In genomic region chr15:101859735-101860170, GRCm38 (mm10) we compare ENCODE assay signal across 9 mouse cellular contexts. TPM values are rescaled to one million over a fixed set of nuclear protein-coding genes. Genes with fewer than 3 reads are reported as not detected.
DNase-seq lines count a peak whose midpoint lies in the region; ATAC-seq and TF ChIP-seq lines count a peak whose summit lies in the region.
"Had no signal": no experiment of that assay in that cellular context is flagged by ENCODE, and none has a peak within 500 bp of the region (broad histone marks: within the 10 kb centered on the region; RNA-seq: fewer than 3 reads in every experiment).

No protein-coding gene starts in this region.

- H3K4me3 ChIP-seq in intestine, embryonic 16.5 days (ENCODE audit: low read length): peak overlapping the region; percentile 48
- H3K4me3 ChIP-seq in limb, embryonic 14.5 days (replicated peaks; ENCODE audit: low read length): peak overlapping the region; percentile 37
- peak overlapping the region; percentile 47 for H3K4me3 ChIP-seq in midbrain, embryonic 12.5 days
- peak overlapping the region; percentile 42 for H3K4me3 ChIP-seq in stomach, embryonic 15.5 days (replicated peaks)

- H3K27ac ChIP-seq in intestine, embryonic 16.5 days (ENCODE audit: low read length): no peak overlapping the region
- H3K27ac ChIP-seq in limb, embryonic 14.5 days (replicated peaks; ENCODE audit: low read depth, low read length): no peak overlapping the region
- no peak overlapping the region for H3K27ac ChIP-seq in midbrain, embryonic 12.5 days (replicated peaks)
- peak overlapping the region; percentile 50; the same call in 1 of the 2 replicates for H3K27ac ChIP-seq in stomach, embryonic 15.5 days

- WGBS in intestine, embryonic 16.5 days: under 1% methylated on average over 22 of the region's 33 CpGs
- under 1% methylated on average over 20 of the region's 33 CpGs for WGBS in limb, embryonic 14.5 days
- WGBS in midbrain, embryonic 12.5 days: 1% methylated on average over 32 of the region's 33 CpGs
- WGBS in stomach, embryonic 15.5 days: under 1% methylated on average over 33 of the region's 33 CpGs

- no peaks in the 10 kb centered on the region for H3K9me3 ChIP-seq in intestine, embryonic 16.5 days (ENCODE audit: control insufficient read depth, low read length)
- no peaks in the 10 kb centered on the region for H3K9me3 ChIP-seq in limb, embryonic 14.5 days (ENCODE audit: control insufficient read depth, low read length)
- no peaks in the 10 kb centered on the region for H3K9me3 ChIP-seq in midbrain, embryonic 12.5 days
- H3K9me3 ChIP-seq in stomach, embryonic 15.5 days: no peaks in the 10 kb centered on the region

- peaks cover 3% of the 10 kb centered on the region; the same call in 1 of the 2 replicates for H3K4me1 ChIP-seq in intestine, embryonic 16.5 days (ENCODE audit: control insufficient read depth, insufficient read depth, low read length)
- no peaks in the 10 kb centered on the region for H3K4me1 ChIP-seq in limb, embryonic 14.5 days (ENCODE audit: control insufficient read depth, insufficient read depth, low read length)
- peaks cover 17% of the 10 kb centered on the region; the same call in 1 of the 2 replicates for H3K4me1 ChIP-seq in midbrain, embryonic 12.5 days
- H3K4me1 ChIP-seq in stomach, embryonic 15.5 days: 0 out of 2 replicates have a peak, but pooled peaks cover 4% of the 10 kb centered on the region

- peak overlapping the region; percentile 87 for H3K4me2 ChIP-seq in intestine, embryonic 16.5 days (ENCODE audit: low read depth, low read length)
- peak overlapping the region; percentile 71 for H3K4me2 ChIP-seq in limb, embryonic 14.5 days (replicated peaks; ENCODE audit: low read depth, low read length, severe bottlenecking)
- H3K4me2 ChIP-seq in midbrain, embryonic 12.5 days (replicated peaks): peak overlapping the region; percentile 75
- peak overlapping the region; percentile 84 for H3K4me2 ChIP-seq in stomach, embryonic 15.5 days

- no peak for ATAC-seq in cerebellum, adult (ENCODE audit: insufficient number of reproducible peaks, low FRiP score, low TSS enrichment)
- ATAC-seq in intestine, embryonic 16.5 days: peak; percentile 53; the same call in 1 of the 2 replicates
- no peak for ATAC-seq in limb, embryonic 14.5 days (ENCODE audit: low FRiP score, low read depth)
- ATAC-seq in midbrain, embryonic 12.5 days (ENCODE audit: low FRiP score, low read depth): peak; percentile 27; the same call in 1 of the 2 replicates
- no peak for ATAC-seq in stomach, embryonic 15.5 days (ENCODE audit: insufficient read depth, low FRiP score, low read depth)

- peaks cover 24% of the 10 kb centered on the region for H3K27me3 ChIP-seq in intestine, embryonic 16.5 days (replicated peaks; ENCODE audit: control insufficient read depth, insufficient read depth, low read length)
- H3K27me3 ChIP-seq in limb, embryonic 14.5 days (ENCODE audit: control insufficient read depth, insufficient read depth, low read length): peaks cover 40% of the 10 kb centered on the region
- peaks cover 54% of the 10 kb centered on the region for H3K27me3 ChIP-seq in midbrain, embryonic 12.5 days
- H3K27me3 ChIP-seq in stomach, embryonic 15.5 days (replicated peaks): peaks cover 8% of the 10 kb centered on the region; the same call in 1 of the 2 replicates

- H3K36me3 ChIP-seq in intestine, embryonic 16.5 days (ENCODE audit: control insufficient read depth, insufficient read depth, low read length): no peaks in the 10 kb centered on the region
- H3K36me3 ChIP-seq in limb, embryonic 14.5 days (ENCODE audit: control insufficient read depth, insufficient read depth, low read length): no peaks in the 10 kb centered on the region
- H3K36me3 ChIP-seq in midbrain, embryonic 12.5 days: no peaks in the 10 kb centered on the region
- no peaks in the 10 kb centered on the region for H3K36me3 ChIP-seq in stomach, embryonic 15.5 days

- no peak for TF ChIP-seq POLR2A in limb, embryonic 14.5 days (IDR thresholded peaks at IDR 0.05; ENCODE audit: borderline replicate concordance, extremely low read depth, insufficient read depth, insufficient read length)

- H3K9ac ChIP-seq in intestine, embryonic 16.5 days (ENCODE audit: low read depth, low read length): peak overlapping the region; percentile 59
- peak overlapping the region; percentile 48 for H3K9ac ChIP-seq in limb, embryonic 14.5 days (ENCODE audit: low read depth, low read length, severe bottlenecking)
- H3K9ac ChIP-seq in midbrain, embryonic 12.5 days (replicated peaks): peak overlapping the region; percentile 40
- H3K9ac ChIP-seq in stomach, embryonic 15.5 days: peak overlapping the region; percentile 17; the same call in 1 of the 2 replicates

- peak; percentile 15 to 18 for DNase-seq in cerebellum, adult 18-20 months
- DNase-seq in adrenal gland, postnatal 25 days: peak; percentile 56
- DNase-seq in frontal cortex, postnatal 36 days (ENCODE audit: low spot score in 2 of 2): peak; percentile 61 to 65
- DNase-seq in limb, embryonic 14.5 days (ENCODE audit: low spot score): no peak

RNA-seq across cellular contexts. Expression of gene Krt1, which starts 9.2 kb away (rescaled TPM):
- 0.15 and 0.48 TPM in 2 replicates for total RNA-seq in adrenal gland, postnatal 25 days (2021)
- polyA plus RNA-seq in intestine, embryonic 16.5 days (2015; fragmentation: Nextera tagmentation; extraction: Ambion mirVana): 0.48 and 0.49 TPM in 2 replicates
- 149 and 235 TPM in 2 replicates for polyA plus RNA-seq in limb, embryonic 14.5 days (2012; rRNA removed)
- polyA plus RNA-seq in limb, embryonic 14.5 days (2014; fragmentation: Nextera tagmentation; extraction: Ambion mirVana): 167 and 206 TPM in 2 replicates
- polyA plus RNA-seq in midbrain, embryonic 12.5 days (2016; fragmentation: Nextera tagmentation; extraction: Ambion mirVana): 2.3 and 4.6 TPM in 2 replicates
- polyA plus RNA-seq in stomach, embryonic 15.5 days (2015; fragmentation: Nextera tagmentation; extraction: Ambion mirVana): 1.8 and 2.7 TPM in 2 replicates
- polyA plus RNA-seq: C2C12 had no signal

RNA-seq across cellular contexts. Expression of gene Krt77, which starts 9.8 kb away (rescaled TPM):
- total RNA-seq in adrenal gland, postnatal 25 days (2021): not detected in 2 replicates
- 0.13 TPM in 1 of 2 replicates, not detected in the other for polyA plus RNA-seq in intestine, embryonic 16.5 days (2015; fragmentation: Nextera tagmentation; extraction: Ambion mirVana)
- polyA plus RNA-seq in limb, embryonic 14.5 days (2012; rRNA removed): 10.0 and 19.9 TPM in 2 replicates
- 16.4 and 32.8 TPM in 2 replicates for polyA plus RNA-seq in limb, embryonic 14.5 days (2014; fragmentation: Nextera tagmentation; extraction: Ambion mirVana)
- polyA plus RNA-seq in midbrain, embryonic 12.5 days (2016; fragmentation: Nextera tagmentation; extraction: Ambion mirVana): not detected in 2 replicates
- polyA plus RNA-seq in stomach, embryonic 15.5 days (2015; fragmentation: Nextera tagmentation; extraction: Ambion mirVana): 0.06 and 0.14 TPM in 2 replicates
- polyA plus RNA-seq: C2C12 had no signal

RNA-seq across cellular contexts. Expression of gene Krt76, which starts 33.0 kb away (rescaled TPM):
- not detected in 2 replicates for total RNA-seq in adrenal gland, postnatal 25 days (2021)
- not detected in 2 replicates for polyA plus RNA-seq in intestine, embryonic 16.5 days (2015; fragmentation: Nextera tagmentation; extraction: Ambion mirVana)
- polyA plus RNA-seq in limb, embryonic 14.5 days (2012; rRNA removed): not detected in 2 replicates
- polyA plus RNA-seq in limb, embryonic 14.5 days (2014; fragmentation: Nextera tagmentation; extraction: Ambion mirVana): 0.08 TPM in 1 of 2 replicates, not detected in the other
- not detected in 2 replicates for polyA plus RNA-seq in midbrain, embryonic 12.5 days (2016; fragmentation: Nextera tagmentation; extraction: Ambion mirVana)
- polyA plus RNA-seq in stomach, embryonic 15.5 days (2015; fragmentation: Nextera tagmentation; extraction: Ambion mirVana): not detected in 2 replicates
- polyA plus RNA-seq: C2C12 had no signal

RNA-seq across cellular contexts. Expression of gene Krt2, which starts 41.8 kb away (rescaled TPM):
- total RNA-seq in adrenal gland, postnatal 25 days (2021): not detected in 2 replicates
- polyA plus RNA-seq in intestine, embryonic 16.5 days (2015; fragmentation: Nextera tagmentation; extraction: Ambion mirVana): not detected in 2 replicates
- 0.37 and 0.45 TPM in 2 replicates for polyA plus RNA-seq in limb, embryonic 14.5 days (2012; rRNA removed)
- polyA plus RNA-seq in limb, embryonic 14.5 days (2014; fragmentation: Nextera tagmentation; extraction: Ambion mirVana): 0.34 and 0.46 TPM in 2 replicates
- polyA plus RNA-seq in midbrain, embryonic 12.5 days (2016; fragmentation: Nextera tagmentation; extraction: Ambion mirVana): not detected in 2 replicates
- polyA plus RNA-seq in stomach, embryonic 15.5 days (2015; fragmentation: Nextera tagmentation; extraction: Ambion mirVana): not detected in 2 replicates
- polyA plus RNA-seq: C2C12 had no signal

RNA-seq across cellular contexts. Expression of gene Krt73, which starts 57.6 kb away (rescaled TPM):
- total RNA-seq in adrenal gland, postnatal 25 days (2021): not detected in 2 replicates
- not detected in 2 replicates for polyA plus RNA-seq in intestine, embryonic 16.5 days (2015; fragmentation: Nextera tagmentation; extraction: Ambion mirVana)
- polyA plus RNA-seq in limb, embryonic 14.5 days (2012; rRNA removed): 0.03 and 0.04 TPM in 2 replicates
- not detected in 2 replicates for polyA plus RNA-seq in limb, embryonic 14.5 days (2014; fragmentation: Nextera tagmentation; extraction: Ambion mirVana)
- 0.34 TPM in 2 replicates for polyA plus RNA-seq in midbrain, embryonic 12.5 days (2016; fragmentation: Nextera tagmentation; extraction: Ambion mirVana)
- polyA plus RNA-seq in stomach, embryonic 15.5 days (2015; fragmentation: Nextera tagmentation; extraction: Ambion mirVana): not detected in 2 replicates
- polyA plus RNA-seq: C2C12 had no signal

Comparison
In these comparisons a context has a peak if more than half of its experiments do, and no peak if none do; other contexts are left out.
1. ATAC-seq: peak in intestine, embryonic 16.5 days (single experiment) and midbrain, embryonic 12.5 days (single experiment); none in cerebellum, adult (single experiment), limb, embryonic 14.5 days (single experiment) and stomach, embryonic 15.5 days (single experiment).
2. RNA of gene Krt1, which starts 9.2 kb away (polyA plus RNA-seq): 149 to 235 TPM in limb, embryonic 14.5 days; 1.8 to 2.7 TPM in stomach, embryonic 15.5 days, 2.3 to 4.6 TPM in midbrain, embryonic 12.5 days and 0.48 to 0.49 TPM in intestine, embryonic 16.5 days; every median in the first group is over 10 times any median in the second.
3. Peak in every context shown above with its lines, with median percentiles within 50 percentile points of each other: H3K4me2 ChIP-seq, H3K4me3 ChIP-seq and H3K9ac ChIP-seq.